Mouse (Mus musculus) cerebellum, adult 2 months (tissue): ENCODE data around the gene Tagap1. TPM values are rescaled to one million over a fixed set of nuclear protein-coding genes. Genes with fewer than 3 reads are reported as not detected.
A peak's percentile ranks its signal among the peaks of the same experiment; 100 is the strongest.
"Not testable (repeated sequence)": the region's sequence is repeated elsewhere in the genome, so short reads cannot be mapped to it uniquely, and the experiment has no call there.

ENCODE experiments used
- DNase-seq, 2 experiments: peaks; one replicate each; pipeline ENCODE4 v3.0.0; 2021
- H3K27ac ChIP-seq: fragments of 200-500 bp; 2 replicates; pipeline ENCODE4 v1.5.1; 2012; ENCODE audit warnings: low read length, control low read depth, inconsistent platforms; ENCODE audit not compliant: insufficient read depth
- H3K27me3 ChIP-seq: fragments of 200-500 bp; 2 replicates; pipeline ENCODE4 v1.6.1; 2012; ENCODE audit warnings: inconsistent platforms, mild to moderate bottlenecking, low read length, moderate library complexity; ENCODE audit not compliant: control insufficient read depth, insufficient read depth
- H3K4me1 ChIP-seq: fragments of 200-500 bp; 2 replicates; pipeline ENCODE4 v1.6.1; 2011; ENCODE audit warnings: low read length; ENCODE audit not compliant: control insufficient read depth, insufficient read depth
- H3K4me3 ChIP-seq: fragments of 200-500 bp; replicated peaks from 2 replicates; pipeline ENCODE3; 2011; ENCODE audit warnings: mild to moderate bottlenecking, low read depth, low read length, control low read depth; ENCODE audit not compliant: insufficient read depth
- CTCF ChIP-seq: fragments of 200-500 bp; IDR thresholded peaks from 2 replicates; pipeline ENCODE4 v1.5.1; 2011; ENCODE audit warnings: low read depth, mild to moderate bottlenecking, control low read depth, low read length, moderate library complexity, borderline replicate concordance; ENCODE audit not compliant: insufficient read depth
- WGBS: fragments of 180-500 bp; shearing (Covaris S2); methylation state at CpG from one replicate; pipeline ENCODE4 v1.1.7; 2018; 5-methylcytosine and 5-hydroxymethylcytosine counted together
- polyA plus RNA-seq: library from polyadenylated mRNA; depleted of rRNA; stranded (reverse); fragments of >200 nt; gene quantifications from 2 replicates; pipeline ENCODE4 v1.2.3, GENCODE M21; 2012

Gene Tagap1
- polyA plus RNA-seq, 1 experiment: 38.7 TPM

GRCm38 (mm10) chr17:6978287-6979248 is 17.6 kb upstream of the Tagap1 start, which contains the start of gene Gm49721:
TSS of gene Gm49721 (plus strand) at chr17:6978904.
- 3% methylated on average over 49 of the region's 68 CpGs for WGBS
- H3K4me1 ChIP-seq, H3K27ac ChIP-seq, H3K4me3 ChIP-seq, H3K27me3 ChIP-seq: not testable (repeated sequence)
- DNase-seq: peak; percentile 53 to 66

- WGBS: 47% methylated on average over 3 of the region's 3 CpGs
Observed at GRCm38 (mm10) chr17:6974985-6975384, 14.0 kb upstream of the Tagap1 start.

GRCm38 (mm10) chr17:6972836-6973396 is 12.0 kb upstream of the Tagap1 start:
- H3K27me3 ChIP-seq, DNase-seq, H3K4me1 ChIP-seq, H3K27ac ChIP-seq, H3K4me3 ChIP-seq: not testable (repeated sequence)
- 71% methylated on average over 4 of the region's 4 CpGs for WGBS

More at GRCm38 (mm10) chr17:6974985-6975384, 14.0 kb upstream of the Tagap1 start:
- H3K27me3 ChIP-seq, H3K4me1 ChIP-seq, H3K27ac ChIP-seq, DNase-seq, H3K4me3 ChIP-seq: not testable (repeated sequence)

GRCm38 (mm10) chr17:6971238-6971637 is 10.3 kb upstream of the Tagap1 start:
- not testable (repeated sequence) for H3K4me1 ChIP-seq, DNase-seq, H3K27ac ChIP-seq, H3K4me3 ChIP-seq, H3K27me3 ChIP-seq
- 81% methylated on average over 8 of the region's 8 CpGs for WGBS

- not testable (repeated sequence) for H3K4me3 ChIP-seq, H3K27me3 ChIP-seq, H3K4me1 ChIP-seq, H3K27ac ChIP-seq, DNase-seq
- 100% methylated on average over 1 of the region's 8 CpGs for WGBS
Observed at GRCm38 (mm10) chr17:6970334-6970733, 9.4 kb upstream of the Tagap1 start, which contains the start of gene Rnaset2b. TSS of gene Rnaset2b (plus strand) at chr17:6970634.

GRCm38 (mm10) chr17:6967673-6968072 is 6.7 kb upstream of the Tagap1 start:
- not testable (repeated sequence) for H3K4me1 ChIP-seq, DNase-seq, H3K27ac ChIP-seq, H3K4me3 ChIP-seq, H3K27me3 ChIP-seq
- WGBS: 60% methylated on average over 1 of the region's 1 CpGs

- not testable (repeated sequence) for H3K4me3 ChIP-seq, H3K27me3 ChIP-seq, H3K4me1 ChIP-seq, H3K27ac ChIP-seq
- WGBS: 17% methylated on average over 6 of the region's 6 CpGs
- DNase-seq: peak in 1 of 2 experiments; percentile 31
- TF ChIP-seq CTCF: peak; percentile 49
Observed at GRCm38 (mm10) chr17:6965364-6965763, 4.4 kb upstream of the Tagap1 start.

- H3K4me1 ChIP-seq, H3K4me3 ChIP-seq, H3K27ac ChIP-seq, DNase-seq, H3K27me3 ChIP-seq: not testable (repeated sequence)
- WGBS: 27% methylated on average over 4 of the region's 4 CpGs
Observed at GRCm38 (mm10) chr17:6962936-6963335, 2.0 kb upstream of the Tagap1 start.

GRCm38 (mm10) chr17:6962339-6962738 is 1.4 kb upstream of the Tagap1 start:
- H3K4me1 ChIP-seq, H3K4me3 ChIP-seq, DNase-seq, H3K27me3 ChIP-seq, H3K27ac ChIP-seq: not testable (repeated sequence)
- 60% methylated on average over 3 of the region's 6 CpGs for whole genome bisulfite sequencing

GRCm38 (mm10) chr17:6961181-6962000 is 435 bp upstream of the Tagap1 start:
- not testable (repeated sequence) for H3K27ac ChIP-seq, H3K4me1 ChIP-seq
- peak; percentile 43 to 74 for DNase-seq

GRCm38 (mm10) chr17:6960349-6960748 is 607 bp downstream of the Tagap1 start:
- H3K27me3 ChIP-seq, H3K4me3 ChIP-seq, H3K27ac ChIP-seq, H3K4me1 ChIP-seq, DNase-seq: not testable (repeated sequence)
- 1% methylated on average over 12 of the region's 12 CpGs for WGBS

More at GRCm38 (mm10) chr17:6961181-6962000, 435 bp upstream of the Tagap1 start:
- H3K4me3 ChIP-seq: peak overlapping the region; percentile 62
- 1% methylated on average over 21 of the region's 48 CpGs for WGBS
- not testable (repeated sequence) for H3K27me3 ChIP-seq
